In the genomic region with DNA sequence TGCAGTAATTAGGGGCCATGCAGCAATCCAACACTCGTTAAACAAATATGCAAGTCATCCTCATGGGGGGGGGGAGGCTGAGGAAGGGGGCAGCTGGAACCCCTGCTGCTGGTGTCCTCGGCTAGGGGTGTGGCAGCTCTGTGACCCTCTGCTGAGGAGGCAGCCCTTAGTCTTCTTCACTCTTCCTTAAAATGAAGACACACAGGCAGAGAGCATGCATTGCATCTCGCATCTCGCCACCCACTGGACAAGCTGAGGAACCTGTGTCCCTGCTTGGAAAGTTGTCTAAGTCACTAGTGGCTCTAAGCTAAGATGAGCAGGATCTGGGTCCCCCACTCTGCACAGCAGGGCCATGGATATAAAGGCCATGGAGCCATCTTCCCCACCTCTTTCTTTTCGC, we compare ENCODE assay signal across 16 mouse cellular contexts. TPM values are rescaled to one million over a fixed set of nuclear protein-coding genes. Genes with fewer than 3 reads are reported as not detected.
DNase-seq lines count a peak whose midpoint lies in the region; TF ChIP-seq lines count a peak whose summit lies in the region.
"Had no signal": no experiment of that assay in that cellular context is flagged by ENCODE, and none has a peak within 500 bp of the region (broad histone marks: within the 10 kb centered on the region; RNA-seq: fewer than 3 reads in every experiment).

No protein-coding gene starts in this region.

- H3K27me3 ChIP-seq in CH12.LX (replicated peaks) = no peaks in the 10 kb centered on the region
- peaks cover 95% of the 10 kb centered on the region for H3K27me3 ChIP-seq in limb, embryonic 10.5 days (ENCODE audit: low read depth, poor library complexity, severe bottlenecking)

- no peak overlapping the region for H3K4me3 ChIP-seq in layer of hippocampus, adult 2 months
- H3K4me3 ChIP-seq in CH12.LX (replicated peaks in 1 of 3; ENCODE audit: low read depth in 2 of 3, low read length in 2 of 3, poor library complexity in 1 of 3) = no peak overlapping the region
- H3K4me3 ChIP-seq in limb, embryonic 10.5 days = no peak overlapping the region
- H3K4me3 ChIP-seq: myocyte had no signal

- no peak overlapping the region for H3K27ac ChIP-seq in layer of hippocampus, adult 2 months
- no peak overlapping the region for H3K27ac ChIP-seq in CH12.LX (ENCODE audit: insufficient read depth, low read depth)
- H3K27ac ChIP-seq in limb, embryonic 10.5 days = no peak overlapping the region

- in situ Hi-C loops in CH12.LX (cut with MboI; ENCODE audit: low pct_ligation_motif_present, low pct_unique_long_range_greater_than_20kb, low sequenced_read_pairs) = loop anchor here (10.0 kb wide), 1 partner anchor 51 kb away; a partner anchor contains a TSS

- no peak overlapping the region for H3K4me2 ChIP-seq in CH12.LX (ENCODE audit: insufficient read depth, low read depth, poor library complexity, severe bottlenecking)

- H3K9me3 ChIP-seq in CH12.LX (replicated peaks; ENCODE audit: low read length) = peaks cover 1% of the 10 kb centered on the region
- H3K9me3 ChIP-seq in limb, embryonic 10.5 days (replicated peaks) = no peaks in the 10 kb centered on the region
- H3K9me3 ChIP-seq: G1E had no signal

- no peaks in the 10 kb centered on the region for H3K36me3 ChIP-seq in CH12.LX (replicated peaks in 1 of 2; ENCODE audit: control insufficient read depth in 1 of 2, insufficient read depth in 1 of 2, low read length in 1 of 2)
- no peaks in the 10 kb centered on the region for H3K36me3 ChIP-seq in limb, embryonic 10.5 days
- H3K36me3 ChIP-seq: G1E had no signal

- no peak for DNase-seq in layer of hippocampus, adult 2 months (ENCODE audit: low spot score in 2 of 2)
- DNase-seq in layer of hippocampus, adult 18-20 months (ENCODE audit: low spot score in 2 of 2) = no peak
- DNase-seq in CH12.LX (ENCODE audit: extremely low read depth) = no peak
- DNase-seq in brain, embryonic 14.5 days (ENCODE audit: low read depth) = peak; percentile 55
- DNase-seq in limb, embryonic 10.5 days (ENCODE audit: low spot score) = peak; percentile 41
- DNase-seq in ovary, adult 18-20 months (ENCODE audit: low spot score) = no peak
- no peak for DNase-seq in right cerebral cortex, adult 2 months (ENCODE audit: low spot score in 2 of 2)
- DNase-seq: cerebellum, adult 11 months; heart, adult 18-20 months; kidney, postnatal 36 days had no signal

- H3K9ac ChIP-seq in CH12.LX (ENCODE audit: insufficient read depth, low read depth) = no peak overlapping the region

- peak; percentile 46 for TF ChIP-seq CTCF in layer of hippocampus, adult 2 months (conservative IDR thresholded peaks at IDR 0.05)
- TF ChIP-seq CTCF in CH12.LX (conservative IDR thresholded peaks at IDR 0.05 in 1 of 2, IDR thresholded peaks at IDR 0.05 in 1 of 2; ENCODE audit: low read depth in 2 of 2, low read length in 2 of 2) = peak in 1 of 2 experiments; percentile 48; a peak in 2 of 4 replicates
- peak; percentile 24; the same call in 1 of the 2 replicates for TF ChIP-seq CTCF in brain, embryonic 14.5 days (IDR thresholded peaks at IDR 0.05; ENCODE audit: borderline replicate concordance, extremely low read depth, insufficient read depth, insufficient read length)

- dilution Hi-C loops in CH12.LX (cut with MboI; ENCODE audit: extremely low pct_ligation_motif_present, extremely low pct_unique_long_range_greater_than_20kb, low sequenced_read_pairs) = no loop called here

- no peaks in the 10 kb centered on the region for H3K4me1 ChIP-seq in CH12.LX (ENCODE audit: control insufficient read depth in 1 of 2, insufficient read depth in 2 of 2)
- peaks cover 55% of the 10 kb centered on the region for H3K4me1 ChIP-seq in limb, embryonic 10.5 days

- no peak for TF ChIP-seq POLR2A in CH12.LX (IDR thresholded peaks at IDR 0.05; ENCODE audit: low read depth, low read length)
- TF ChIP-seq POLR2A in brain, embryonic 14.5 days (IDR thresholded peaks at IDR 0.05; ENCODE audit: borderline replicate concordance, extremely low read depth, insufficient read depth, insufficient read length, poor library complexity, severe bottlenecking) = no peak

- TF ChIP-seq RAD21 in CH12.LX (IDR thresholded peaks at IDR 0.05; ENCODE audit: low read depth, low read length) = peak; percentile 24

- WGBS in limb, embryonic 10.5 days = 3% methylated on average over 5 of the region's 5 CpGs

- no peak for TF ChIP-seq EP300 in CH12.LX (IDR thresholded peaks at IDR 0.05; ENCODE audit: low read length)

- H3K79me2 ChIP-seq in CH12.LX (replicated peaks; ENCODE audit: control insufficient read depth, extremely low read depth, insufficient read depth, poor library complexity, severe bottlenecking) = no peaks in the 10 kb centered on the region

TF ChIP-seq in CH12.LX, 34 proteins besides CTCF, POLR2A, EP300 and RAD21:
- peak; percentile 32; the same call in 1 of the 2 replicates for TF ChIP-seq SMC3 (IDR thresholded peaks at IDR 0.05; ENCODE audit: low read depth, low read length)
- TF ChIP-seq JUND (conservative IDR thresholded peaks at IDR 0.05; ENCODE audit: low read depth, low read length) = no peak
- no peak for TF ChIP-seq MAZ (IDR thresholded peaks at IDR 0.05; ENCODE audit: low read depth, low read length)
- no peak for TF ChIP-seq TCF12 (IDR thresholded peaks at IDR 0.05; ENCODE audit: low read depth, low read length)
- TF ChIP-seq TBP (conservative IDR thresholded peaks at IDR 0.05; ENCODE audit: low read depth, low read length) = no peak
- TF ChIP-seq SIN3A (IDR thresholded peaks at IDR 0.05; ENCODE audit: low read length) = no peak

RNA-seq across cellular contexts. Expression of a gene that starts 5.7 kb away (rescaled TPM):
- 1 to 10 TPM; 3.8 to 4.3 TPM for total RNA-seq in layer of hippocampus, adult 2 months (2021)
- 1 to 10 TPM; 3.7 to 4.3 TPM for total RNA-seq in layer of hippocampus, adult 18-20 months (2021)
- total RNA-seq in CH12.LX (2012; rRNA removed) (0.13 and 0.55 TPM in 2 replicates), CH12.LX (2014; rRNA removed) (not detected in 2 replicates)
- polyA plus RNA-seq in CH12.LX (2012; ENCODE audit: insufficient read length, low read depth) = not detected in 2 replicates
- polyA plus RNA-seq in brain, embryonic 14.5 days (2012; rRNA removed) = 14.6 and 16.9 TPM in 2 replicates
- 0.19 and 0.36 TPM in 2 replicates for polyA plus RNA-seq in limb, embryonic 10.5 days (2016; fragmentation: Nextera tagmentation; extraction: Ambion mirVana)
- total RNA-seq: adrenal gland, adult 18-20 months; heart, adult 18-20 months; hematopoietic stem cell, adult 5-6 weeks had no signal
- polyA plus RNA-seq: lung, embryonic 16.5 days; thymus, postnatal 0 days had no signal

RNA-seq across cellular contexts. Expression of a gene that starts 46.4 kb away (rescaled TPM):
- total RNA-seq in layer of hippocampus, adult 2 months (2021) = 10 to 100 TPM; 19.3 to 22.3 TPM
- total RNA-seq in layer of hippocampus, adult 18-20 months (2021) = 10 to 100 TPM; 22.6 to 22.9 TPM
- total RNA-seq in CH12.LX (2012; rRNA removed) (6.0 and 6.6 TPM in 2 replicates), CH12.LX (2014; rRNA removed) (10.2 and 11.1 TPM in 2 replicates)
- polyA plus RNA-seq in CH12.LX (2012; ENCODE audit: insufficient read length, low read depth) = 14.8 and 19.2 TPM in 2 replicates
- polyA plus RNA-seq in brain, embryonic 14.5 days (2012; rRNA removed) = 6.4 and 6.8 TPM in 2 replicates
- 14.7 and 16.5 TPM in 2 replicates for polyA plus RNA-seq in limb, embryonic 10.5 days (2016; fragmentation: Nextera tagmentation; extraction: Ambion mirVana)

RNA-seq across cellular contexts. Expression of a gene that starts 46.5 kb away (rescaled TPM):
- total RNA-seq in layer of hippocampus, adult 2 months (2021) = 10 to 100 TPM; 31.6 to 32.6 TPM
- 10 to 100 TPM; 31.0 to 31.4 TPM for total RNA-seq in layer of hippocampus, adult 18-20 months (2021)
- total RNA-seq in CH12.LX (2012; rRNA removed) = 4.8 and 5.2 TPM in 2 replicates
- 3.8 and 4.6 TPM in 2 replicates for total RNA-seq in CH12.LX (2014; rRNA removed)
- polyA plus RNA-seq in CH12.LX (2012; ENCODE audit: insufficient read length, low read depth) = 14.3 and 15.6 TPM in 2 replicates
- polyA plus RNA-seq in brain, embryonic 14.5 days (2012; rRNA removed) = 20.5 and 21.3 TPM in 2 replicates
- polyA plus RNA-seq in limb, embryonic 10.5 days (2016; fragmentation: Nextera tagmentation; extraction: Ambion mirVana) = 12.2 and 14.3 TPM in 2 replicates

RNA-seq across cellular contexts. Expression of a gene that starts 47.3 kb away (rescaled TPM):
- 100 to 1,000 TPM; 119 to 123 TPM for total RNA-seq in layer of hippocampus, adult 2 months (2021)
- 100 to 1,000 TPM; 109 to 112 TPM for total RNA-seq in layer of hippocampus, adult 18-20 months (2021)
- 114 and 127 TPM in 2 replicates for total RNA-seq in CH12.LX (2012; rRNA removed)
- total RNA-seq in CH12.LX (2014; rRNA removed) = 175 and 213 TPM in 2 replicates
- 182 TPM in 2 replicates for polyA plus RNA-seq in CH12.LX (2012; ENCODE audit: insufficient read length, low read depth)
- polyA plus RNA-seq in brain, embryonic 14.5 days (2012; rRNA removed) = 36.7 and 43.9 TPM in 2 replicates
- 107 and 112 TPM in 2 replicates for polyA plus RNA-seq in limb, embryonic 10.5 days (2016; fragmentation: Nextera tagmentation; extraction: Ambion mirVana)

Comparison
In these comparisons a context has a peak if more than half of its experiments do, and no peak if none do; other contexts are left out.
1. DNase-seq: peak in brain, embryonic 14.5 days (single experiment) and limb, embryonic 10.5 days (single experiment); none in layer of hippocampus, adult 2 months (0 of 2), layer of hippocampus, adult 18-20 months (0 of 2), CH12.LX (single experiment), ovary, adult 18-20 months (single experiment) and right cerebral cortex, adult 2 months (0 of 2).
2. RNA of a gene that starts 46.5 kb away (total RNA-seq): 31.6 to 32.6 TPM in layer of hippocampus, adult 2 months and 31.0 to 31.4 TPM in layer of hippocampus, adult 18-20 months; 3.8 to 5.2 TPM in CH12.LX; every median in the first group is over 4 times any median in the second.